Mouse (Mus musculus) forebrain, embryonic 12.5 days (tissue): Measurements from ENCODE around the gene A530084C06Rik. TPM values are rescaled to one million over a fixed set of nuclear protein-coding genes. Genes with fewer than 3 reads are reported as not detected.

Experiments used
- ATAC-seq: fragments of 200-750 bp; cut with Nextera tagmentation; 2 replicates; pipeline ENCODE4 v1.8.0; 2017; ENCODE audit warnings: moderate TSS enrichment; ENCODE audit not compliant: low FRiP score
- H3K27ac ChIP-seq: fragments of 300-500 bp; sonication (generic); 2 replicates; pipeline ENCODE4 v1.5.1; 2016; ENCODE audit warnings: mild to moderate bottlenecking
- H3K27me3 ChIP-seq: fragments of 300-500 bp; sonication (generic); 2 replicates; pipeline ENCODE4 v1.6.1; 2016; ENCODE audit warnings: mild to moderate bottlenecking
- H3K36me3 ChIP-seq: fragments of 300-500 bp; sonication (generic); replicated peaks from 2 replicates; pipeline ENCODE4 v1.6.1; 2016; ENCODE audit warnings: mild to moderate bottlenecking
- H3K4me1 ChIP-seq: fragments of 300-500 bp; sonication (generic); 2 replicates; pipeline ENCODE4 v1.6.1; 2016
- H3K4me2 ChIP-seq: fragments of 300-500 bp; sonication (generic); 2 replicates; pipeline ENCODE4 v1.6.1; 2016; ENCODE audit warnings: mild to moderate bottlenecking, moderate library complexity
- H3K4me3 ChIP-seq: fragments of 300-500 bp; sonication (generic); replicated peaks from 2 replicates; pipeline ENCODE4 v1.5.1; 2016; ENCODE audit warnings: mild to moderate bottlenecking
- H3K9ac ChIP-seq: fragments of 300-500 bp; sonication (generic); 2 replicates; pipeline ENCODE4 v1.6.1; 2016; ENCODE audit warnings: mild to moderate bottlenecking
- H3K9me3 ChIP-seq: fragments of 300-500 bp; sonication (generic); 2 replicates; pipeline ENCODE4 v1.6.1; 2016
- WGBS: fragments of 180-500 bp; shearing (Covaris S2); methylation state at CpG from one replicate; pipeline ENCODE4 v1.1.7; 2016; 5-methylcytosine and 5-hydroxymethylcytosine counted together
- polyA plus RNA-seq: library from polyadenylated mRNA; unstranded; fragments of >200 nt; fragmentation: Nextera tagmentation; extraction: Ambion mirVana; gene quantifications from 2 replicates; pipeline ENCODE4 v1.2.1, GENCODE M21; 2016

The A530084C06Rik gene
- polyA plus RNA-seq, 1 experiment from 2014 or later, result not detected

- Histone ChIP-seq H3K27ac (no peak overlapping the region), H3K4me3 (no peak overlapping the region), H3K36me3 (no peaks in the 10 kb centered on the region), H3K9me3 (no peaks in the 10 kb centered on the region), H3K27me3 (no peaks in the 10 kb centered on the region), H3K4me1 (no peaks in the 10 kb centered on the region), H3K9ac (no peak overlapping the region), H3K4me2 (no peak overlapping the region)
- no peak for ATAC-seq
- 86% methylated on average over 4 of the region's 4 CpGs for WGBS
These were observed 34.2 kb downstream of the A530084C06Rik start for GRCm38 (mm10) chr13:31524976-31525375.

- H3K9ac ChIP-seq, result no peak overlapping the region
- no peaks in the 10 kb centered on the region for H3K4me1 ChIP-seq
- no peaks in the 10 kb centered on the region for H3K36me3 ChIP-seq
- no peaks in the 10 kb centered on the region for H3K27me3 ChIP-seq
- ATAC-seq, result no peak
- H3K9me3 ChIP-seq, result no peaks in the 10 kb centered on the region
- H3K27ac ChIP-seq, result no peak overlapping the region
- 88% methylated on average over 9 of the region's 9 CpGs for WGBS
- no peak overlapping the region for H3K4me3 ChIP-seq
- no peak overlapping the region for H3K4me2 ChIP-seq
These were observed 40.2 kb downstream of the A530084C06Rik start for GRCm38 (mm10) chr13:31518971-31519370.

- Histone ChIP-seq H3K9ac (no peak overlapping the region), H3K27ac (no peak overlapping the region), H3K4me2 (no peak overlapping the region), H3K36me3 (no peaks in the 10 kb centered on the region), H3K9me3 (no peaks in the 10 kb centered on the region), H3K4me1 (no peaks in the 10 kb centered on the region), H3K27me3 (no peaks in the 10 kb centered on the region), H3K4me3 (no peak overlapping the region)
- ATAC-seq, result no peak
- 79% methylated on average over 10 of the region's 10 CpGs for WGBS
These were observed 40.7 kb downstream of the A530084C06Rik start for GRCm38 (mm10) chr13:31518411-31518886.

- Histone ChIP-seq H3K4me1 (no peaks in the 10 kb centered on the region), H3K36me3 (no peaks in the 10 kb centered on the region), H3K27me3 (no peaks in the 10 kb centered on the region), H3K9me3 (no peaks in the 10 kb centered on the region), H3K9ac (no peak overlapping the region), H3K4me2 (no peak overlapping the region), H3K4me3 (no peak overlapping the region), H3K27ac (no peak overlapping the region)
- WGBS, result 94% methylated on average over 7 of the region's 7 CpGs
- no peak for ATAC-seq
These were observed 43.9 kb downstream of the A530084C06Rik start for GRCm38 (mm10) chr13:31515261-31515660.

GRCm38 (mm10) chr13:31506494-31507167, 52.5 kb downstream of the A530084C06Rik start:
- 89% methylated on average over 8 of the region's 8 CpGs for WGBS
- H3K4me1 ChIP-seq, result no peaks in the 10 kb centered on the region
- no peaks in the 10 kb centered on the region for H3K27me3 ChIP-seq
- H3K9me3 ChIP-seq, result no peaks in the 10 kb centered on the region
- H3K9ac ChIP-seq, result no peak overlapping the region
- no peak for ATAC-seq
- no peak overlapping the region for H3K4me3 ChIP-seq
- no peak overlapping the region for H3K27ac ChIP-seq
- no peak overlapping the region for H3K4me2 ChIP-seq
- no peaks in the 10 kb centered on the region for H3K36me3 ChIP-seq

Other genes starting within 250 kb of the A530084C06Rik start
- 1.6 and 2.0 TPM in 2 replicates for gene Foxq1, start 3.2 kb downstream of the A530084C06Rik start, polyA plus RNA-seq
- gene Foxf2, start 66.5 kb upstream of the A530084C06Rik start, polyA plus RNA-seq, result 3.4 and 4.6 TPM in 2 replicates
- gene Foxc1, start 247.3 kb upstream of the A530084C06Rik start, polyA plus RNA-seq, result 2.7 and 5.0 TPM in 2 replicates